Mouse (Mus musculus): ENCODE data around the gene Cnpy3. TPM values are rescaled to one million over a fixed set of nuclear protein-coding genes. Genes with fewer than 3 reads are reported as not detected.
A peak's percentile ranks its signal among the peaks of the same experiment; 100 is the strongest.
"Not testable (repeated sequence)": the region's sequence is repeated elsewhere in the genome, so short reads cannot be mapped to it uniquely, and the experiment has no call there.

Gene Cnpy3
- polyA plus RNA-seq, 1 experiment from 2014 or later: 63.6 TPM

DNA sequence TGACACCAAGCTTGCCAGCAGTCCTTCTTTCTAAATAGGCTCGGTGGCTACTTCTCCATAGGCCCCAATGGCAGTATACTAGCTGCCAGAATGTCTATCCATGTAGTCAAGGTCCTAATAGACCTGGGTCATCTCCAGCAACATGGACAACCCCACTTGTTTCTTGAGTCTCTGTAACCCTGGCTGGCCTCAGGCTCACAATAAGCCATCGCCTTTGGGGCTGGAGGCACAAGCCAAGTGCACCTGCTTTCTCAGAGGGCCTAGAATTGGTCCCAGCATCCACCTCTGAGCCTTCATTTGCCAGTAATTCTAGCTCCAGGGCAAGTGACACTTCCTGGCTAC is 22.1 kb upstream of the Cnpy3 start:
- Histone ChIP-seq H3K27ac (no peak overlapping the region), H3K27me3 (ENCODE audit: low read depth, poor library complexity, severe bottlenecking) (no peaks in the 10 kb centered on the region), H3K36me3 (peaks cover 51% of the 10 kb centered on the region), H3K9me3 (replicated peaks) (no peaks in the 10 kb centered on the region), H3K4me3 (0 out of 2 replicates have a peak overlapping the region, but pooled peaks have one; percentile 14), H3K4me1 (peaks cover 27% of the 10 kb centered on the region)
- DNase-seq (ENCODE audit: low spot score): no peak
- 41% methylated on average over 2 of the region's 2 CpGs for WGBS

DNA sequence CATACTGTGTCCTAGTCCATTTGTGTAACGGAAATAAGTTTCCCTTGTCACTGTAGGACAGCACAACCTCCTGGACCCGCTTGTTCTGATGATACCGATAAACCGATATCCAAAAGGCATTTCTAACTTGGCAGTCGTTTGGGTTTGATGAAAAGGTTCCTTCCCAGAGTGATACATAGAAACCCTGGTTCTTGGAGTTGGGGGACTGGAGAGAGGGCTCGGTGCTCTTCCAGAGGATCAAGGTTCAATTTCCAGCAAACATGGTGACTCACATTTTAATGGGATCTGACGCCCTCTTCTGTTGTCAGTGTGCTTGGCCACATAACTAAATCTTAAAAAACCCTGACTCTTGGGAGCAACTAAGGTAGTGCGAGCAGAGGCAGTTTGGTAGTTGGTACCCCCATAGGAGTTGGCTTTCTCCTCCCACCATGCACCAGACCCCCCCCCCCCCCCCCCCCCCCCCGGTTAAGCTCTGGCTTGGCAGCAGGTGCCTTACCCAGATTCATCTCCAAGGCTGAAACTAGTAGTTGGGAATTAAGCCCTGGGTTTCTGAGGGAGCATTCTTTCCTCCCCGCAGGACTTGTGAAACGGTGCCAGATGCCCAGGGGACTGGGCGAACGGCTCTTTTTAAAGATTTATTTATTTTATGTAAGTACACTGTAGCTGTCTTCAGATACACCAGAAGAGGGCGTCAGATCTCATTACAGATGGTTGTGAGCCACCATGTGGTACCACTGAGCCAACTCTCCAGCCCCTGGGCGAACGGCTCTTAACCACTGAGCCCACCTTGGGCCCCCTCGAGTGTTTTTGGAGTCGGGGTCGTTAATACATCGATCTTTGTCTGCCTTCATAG is 21.5 kb upstream of the Cnpy3 start:
- 9% methylated on average over 20 of the region's 20 CpGs for WGBS

DNA sequence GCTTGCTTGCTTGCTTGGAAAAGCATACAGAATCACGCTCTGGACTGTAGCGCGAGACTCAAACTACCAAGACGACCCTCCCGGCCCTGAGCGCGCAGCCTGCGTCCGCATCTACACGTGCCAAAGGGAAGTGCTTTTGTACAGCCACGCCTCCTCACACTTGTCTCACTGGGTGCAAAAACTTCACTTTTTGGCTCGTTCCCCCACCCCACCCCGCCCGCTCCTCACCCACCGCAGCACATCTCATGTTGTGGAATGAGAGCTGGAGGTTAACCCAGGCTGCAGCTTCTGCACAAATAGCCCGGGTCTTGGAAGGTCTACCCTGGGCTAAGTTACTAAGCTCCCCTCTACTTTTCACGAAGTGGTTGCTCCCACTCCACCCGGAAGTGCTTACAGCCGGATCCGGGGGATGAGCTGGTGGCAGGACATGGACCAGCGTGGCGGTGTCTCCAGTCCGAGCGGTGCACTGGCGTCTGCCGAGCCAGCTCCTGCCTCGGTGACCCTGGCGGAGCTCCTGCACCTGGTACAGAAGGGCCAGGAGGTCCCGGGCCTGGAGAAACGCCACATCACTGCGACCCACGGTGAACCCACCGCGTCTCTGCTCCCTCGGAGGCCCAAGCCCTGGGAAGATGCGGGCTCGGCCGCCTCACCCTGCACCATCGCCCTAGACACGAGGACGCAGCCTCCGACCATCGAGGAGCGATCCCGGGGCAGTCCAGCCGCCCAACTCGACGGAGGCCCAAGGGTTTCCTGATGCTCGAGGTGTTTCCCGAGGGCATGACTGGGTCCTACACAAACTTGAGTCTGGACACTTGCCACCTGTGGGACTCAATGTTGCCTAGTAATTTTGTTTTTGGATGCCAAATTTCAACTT is 20.6 kb upstream of the Cnpy3 start, which contains the start of gene 2310039H08Rik:
TSS of gene 2310039H08Rik (plus strand) at position 232 of the 874 bp plus-strand sequence.
- H3K4me1 ChIP-seq: peaks cover 35% of the 10 kb centered on the region
- no peaks in the 10 kb centered on the region for H3K9me3 ChIP-seq (replicated peaks)
- H3K36me3 ChIP-seq: peaks cover 37% of the 10 kb centered on the region
- DNase-seq (ENCODE audit: low spot score): peak; percentile 87
- peak within 1 kb of the TSS; percentile 84 for H3K4me3 ChIP-seq
- H3K27ac ChIP-seq: peak within 1 kb of the TSS; percentile 87
- no peaks in the 10 kb centered on the region for H3K27me3 ChIP-seq (ENCODE audit: low read depth, poor library complexity, severe bottlenecking)
- under 1% methylated on average over 50 of the region's 50 CpGs for WGBS

More for the DNA sequence above, 21.5 kb upstream of the Cnpy3 start:
- peak overlapping the region; percentile 84 for H3K4me3 ChIP-seq
- H3K4me1 ChIP-seq: peaks cover 27% of the 10 kb centered on the region
- peak overlapping the region; percentile 87 for H3K27ac ChIP-seq
- H3K9me3 ChIP-seq (replicated peaks): no peaks in the 10 kb centered on the region
- peaks cover 45% of the 10 kb centered on the region for H3K36me3 ChIP-seq
- H3K27me3 ChIP-seq (ENCODE audit: low read depth, poor library complexity, severe bottlenecking): no peaks in the 10 kb centered on the region
- DNase-seq (ENCODE audit: low spot score): peak; percentile 40

DNA sequence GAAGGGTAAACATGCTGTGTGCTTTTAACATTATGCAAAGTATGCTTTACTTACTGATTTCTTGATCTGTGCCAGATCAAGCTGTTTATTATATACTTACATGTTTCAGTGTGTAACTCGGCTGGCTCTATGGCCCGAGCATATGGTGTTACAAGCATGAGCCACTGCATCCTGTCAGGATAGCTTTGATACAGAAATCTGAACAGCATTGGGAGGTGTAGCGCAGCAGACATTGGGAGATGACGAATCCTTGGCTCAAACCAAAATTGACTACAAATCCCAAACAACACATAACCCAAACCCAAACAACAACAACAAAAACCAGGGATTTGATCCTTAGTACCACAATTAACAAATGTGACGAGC is 20.0 kb upstream of the Cnpy3 start:
- peaks cover 36% of the 10 kb centered on the region for H3K4me1 ChIP-seq
- WGBS: 11% methylated on average over 5 of the region's 5 CpGs
- peak overlapping the region; percentile 84 for H3K4me3 ChIP-seq
- no peaks in the 10 kb centered on the region for H3K27me3 ChIP-seq (ENCODE audit: low read depth, poor library complexity, severe bottlenecking)
- peaks cover 31% of the 10 kb centered on the region for H3K36me3 ChIP-seq
- H3K27ac ChIP-seq: peak overlapping the region; percentile 87
- no peak for DNase-seq (ENCODE audit: low spot score)
- H3K9me3 ChIP-seq (replicated peaks): no peaks in the 10 kb centered on the region

DNA sequence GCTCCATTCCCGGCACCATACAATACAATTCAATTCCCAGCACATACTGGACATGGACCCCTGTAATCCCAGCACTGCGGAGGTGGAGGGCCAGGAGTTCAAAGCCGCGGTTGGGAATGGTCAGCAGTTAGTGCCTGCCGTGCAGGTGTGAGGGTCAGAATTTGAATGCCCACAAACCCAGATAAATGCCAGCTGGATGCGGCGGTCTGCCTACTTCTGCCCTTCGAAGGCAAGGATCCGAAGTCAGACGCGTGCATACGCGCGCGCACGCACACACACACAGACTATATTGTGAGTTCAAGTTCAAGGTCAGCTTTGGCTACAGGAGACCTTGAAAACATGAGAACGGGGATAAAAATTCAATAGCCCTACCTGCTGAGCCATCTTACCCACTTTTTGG is 19.6 kb upstream of the Cnpy3 start:
- WGBS: 62% methylated on average over 17 of the region's 17 CpGs
- DNase-seq (ENCODE audit: low spot score): no peak
- Histone ChIP-seq H3K36me3 (peaks cover 27% of the 10 kb centered on the region), H3K4me1 (peaks cover 36% of the 10 kb centered on the region), H3K27ac (peak overlapping the region; percentile 87; the same call in 1 of the 2 replicates), H3K9me3 (replicated peaks) (no peaks in the 10 kb centered on the region), H3K4me3 (peak overlapping the region; percentile 84), H3K27me3 (ENCODE audit: low read depth, poor library complexity, severe bottlenecking) (no peaks in the 10 kb centered on the region)

DNA sequence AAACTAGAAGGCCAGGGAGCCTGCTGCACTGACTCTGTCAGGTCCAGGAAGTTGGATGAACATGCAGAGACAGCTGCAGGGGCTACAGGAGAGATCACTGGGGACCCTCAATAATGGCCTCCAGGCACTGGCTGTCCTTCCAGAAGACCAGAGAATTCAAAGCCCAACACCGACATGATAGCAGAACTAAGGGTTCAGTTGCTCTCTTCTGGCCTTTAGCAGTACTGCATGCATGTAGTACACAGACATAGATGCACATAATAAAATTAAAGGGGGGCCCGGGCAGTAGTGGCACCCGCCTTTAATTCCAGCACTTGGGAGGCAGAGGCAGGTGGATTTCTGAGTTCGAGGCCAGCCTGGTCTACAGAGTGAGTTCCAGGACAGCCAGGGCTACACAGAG is 19.0 kb upstream of the Cnpy3 start:
- 88% methylated on average over 4 of the region's 4 CpGs for WGBS
- H3K4me3 ChIP-seq: no peak overlapping the region
- no peak for DNase-seq (ENCODE audit: low spot score)

DNA sequence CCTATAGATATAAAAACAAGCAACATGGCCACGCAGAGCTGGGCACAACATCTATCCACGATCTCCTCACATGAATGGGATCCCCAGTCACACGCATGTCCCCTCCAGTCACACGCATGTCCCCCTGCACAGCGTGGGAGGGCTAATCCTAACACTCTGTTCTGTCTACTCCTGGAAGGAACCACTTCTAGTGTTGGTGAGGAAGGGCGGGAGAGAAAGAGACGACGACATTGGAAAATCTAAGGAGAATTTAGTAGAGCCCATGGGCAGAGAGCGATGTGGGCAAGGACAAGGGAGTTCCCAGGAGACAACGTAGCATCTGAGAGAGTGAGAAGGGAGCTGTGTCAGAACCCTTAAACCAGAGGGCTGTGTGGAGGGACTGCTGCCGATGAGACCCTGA is 18.5 kb upstream of the Cnpy3 start:
- DNase-seq (ENCODE audit: low spot score): no peak
- Histone ChIP-seq H3K4me3 (no peak overlapping the region), H3K36me3 (peaks cover 17% of the 10 kb centered on the region), H3K27ac (no peak overlapping the region), H3K4me1 (peaks cover 36% of the 10 kb centered on the region), H3K9me3 (replicated peaks) (no peaks in the 10 kb centered on the region), H3K27me3 (ENCODE audit: low read depth, poor library complexity, severe bottlenecking) (no peaks in the 10 kb centered on the region)
- WGBS: 92% methylated on average over 11 of the region's 11 CpGs

More for the DNA sequence above, 19.0 kb upstream of the Cnpy3 start:
- Histone ChIP-seq H3K27ac (no peak overlapping the region), H3K27me3 (ENCODE audit: low read depth, poor library complexity, severe bottlenecking) (no peaks in the 10 kb centered on the region), H3K36me3 (peaks cover 21% of the 10 kb centered on the region), H3K9me3 (replicated peaks) (no peaks in the 10 kb centered on the region), H3K4me1 (peaks cover 36% of the 10 kb centered on the region)

DNA sequence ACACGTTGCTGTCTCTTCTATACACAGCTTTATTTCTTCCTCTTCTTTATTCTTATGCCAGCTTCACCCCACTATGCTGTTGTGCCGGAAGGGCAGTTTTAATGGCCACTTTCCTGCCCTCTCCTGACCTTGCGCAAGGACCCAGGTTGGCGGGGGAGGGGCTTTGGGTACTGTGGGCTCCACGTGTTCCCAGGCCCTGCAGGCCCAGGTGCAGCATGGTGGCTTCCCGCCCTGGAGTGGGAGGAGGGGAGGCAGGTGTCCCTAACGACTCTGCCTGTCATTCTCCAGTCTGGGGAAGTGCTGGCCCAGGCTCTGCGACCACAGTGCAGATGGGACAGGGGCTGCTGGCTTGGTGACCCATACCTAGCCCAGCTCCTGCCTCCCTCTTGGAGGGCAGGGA is 15.9 kb upstream of the Cnpy3 start:
- no peaks in the 10 kb centered on the region for H3K9me3 ChIP-seq (replicated peaks)
- peak overlapping the region; percentile 56 for H3K27ac ChIP-seq
- H3K4me1 ChIP-seq: peaks cover 24% of the 10 kb centered on the region
- no peaks in the 10 kb centered on the region for H3K36me3 ChIP-seq
- no peak for DNase-seq (ENCODE audit: low spot score)
- no peak overlapping the region for H3K4me3 ChIP-seq
- 48% methylated on average over 8 of the region's 8 CpGs for WGBS
- no peaks in the 10 kb centered on the region for H3K27me3 ChIP-seq (ENCODE audit: low read depth, poor library complexity, severe bottlenecking)

DNA sequence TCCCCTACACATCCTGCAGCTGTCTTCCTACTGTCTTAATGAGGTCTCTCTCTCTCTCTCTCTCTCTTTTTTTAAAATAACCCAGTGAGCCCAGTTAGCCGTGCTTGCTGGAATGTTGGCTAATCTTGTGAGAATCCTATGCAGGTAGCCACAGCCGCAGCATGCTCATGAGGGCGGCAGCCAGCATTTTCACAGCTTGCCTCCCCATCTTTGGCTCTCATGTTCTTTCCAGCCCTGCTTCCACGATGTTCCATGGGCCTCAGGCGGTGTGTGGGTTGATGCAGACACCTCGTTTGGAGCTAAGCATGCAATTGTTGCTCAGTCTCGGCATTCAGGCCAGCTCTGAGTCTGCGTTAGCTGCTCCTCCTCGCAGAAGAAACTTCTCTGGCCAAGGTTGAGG is 12.9 kb upstream of the Cnpy3 start:
- DNase-seq (ENCODE audit: low spot score); H3K27ac ChIP-seq; H3K4me3 ChIP-seq; H3K27me3 ChIP-seq (ENCODE audit: low read depth, poor library complexity, severe bottlenecking); H3K36me3 ChIP-seq; H3K9me3 ChIP-seq (replicated peaks): not testable (repeated sequence)
- WGBS: 71% methylated on average over 9 of the region's 9 CpGs
- peaks cover 15% of the 10 kb centered on the region for H3K4me1 ChIP-seq

DNA sequence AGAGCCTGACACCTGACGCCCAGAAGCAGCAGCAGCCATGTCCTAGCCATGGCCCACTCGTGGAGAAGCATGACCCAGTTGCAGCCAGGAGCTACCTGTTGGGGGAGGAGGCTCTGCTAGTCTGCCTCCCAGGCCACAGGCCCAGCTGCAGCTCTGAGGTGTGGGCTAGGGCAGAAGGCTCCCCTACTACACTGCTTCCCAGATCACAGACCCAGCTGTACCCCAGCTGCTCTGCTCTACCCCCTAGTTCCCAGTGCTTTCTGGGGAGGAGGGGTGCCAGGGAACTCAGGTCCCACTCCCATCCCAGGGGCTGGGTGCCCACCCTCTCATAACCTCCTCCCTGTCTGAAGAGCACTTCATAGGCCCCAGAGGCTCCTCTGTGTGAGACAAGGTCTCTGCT is 11.5 kb upstream of the Cnpy3 start, which contains the start of gene Ptcra:
TSS of gene Ptcra (minus strand) at position 169 of the 400 bp plus-strand sequence.
- H3K36me3 ChIP-seq: no peaks in the 10 kb centered on the region
- H3K27ac ChIP-seq: no peak within 1 kb of the TSS
- DNase-seq (ENCODE audit: low spot score): no peak
- H3K4me3 ChIP-seq: no peak within 1 kb of the TSS
- no peaks in the 10 kb centered on the region for H3K27me3 ChIP-seq (ENCODE audit: low read depth, poor library complexity, severe bottlenecking)
- H3K4me1 ChIP-seq: peaks cover 9% of the 10 kb centered on the region
- no peaks in the 10 kb centered on the region for H3K9me3 ChIP-seq (replicated peaks)
- 48% methylated on average over 2 of the region's 2 CpGs for WGBS

DNA sequence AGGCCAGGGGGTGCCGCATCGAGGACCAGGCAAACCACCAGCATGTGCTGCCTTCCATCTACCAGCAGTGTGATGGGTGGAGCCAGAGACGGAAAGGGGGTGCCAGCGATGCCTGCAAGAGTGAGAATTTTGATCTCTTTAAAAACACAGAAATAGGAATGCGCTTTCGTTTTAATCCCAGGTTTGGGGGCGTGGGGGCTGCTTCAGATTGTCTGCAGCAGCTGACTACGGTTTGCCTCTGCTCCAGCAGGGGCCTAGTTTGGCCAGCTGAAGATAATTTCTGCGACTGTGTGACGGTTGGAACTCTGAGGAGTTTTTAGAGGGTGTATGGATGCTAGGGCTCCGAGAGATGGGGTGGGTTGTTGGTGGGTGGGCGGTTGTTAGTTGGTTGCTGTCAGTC is 6.7 kb upstream of the Cnpy3 start:
- Histone ChIP-seq H3K4me3 (no peak overlapping the region), H3K4me1 (peaks cover 15% of the 10 kb centered on the region), H3K36me3 (no peaks in the 10 kb centered on the region), H3K9me3 (replicated peaks) (no peaks in the 10 kb centered on the region), H3K27ac (no peak overlapping the region), H3K27me3 (ENCODE audit: low read depth, poor library complexity, severe bottlenecking) (no peaks in the 10 kb centered on the region)
- DNase-seq (ENCODE audit: low spot score): no peak
- 88% methylated on average over 12 of the region's 12 CpGs for WGBS

DNA sequence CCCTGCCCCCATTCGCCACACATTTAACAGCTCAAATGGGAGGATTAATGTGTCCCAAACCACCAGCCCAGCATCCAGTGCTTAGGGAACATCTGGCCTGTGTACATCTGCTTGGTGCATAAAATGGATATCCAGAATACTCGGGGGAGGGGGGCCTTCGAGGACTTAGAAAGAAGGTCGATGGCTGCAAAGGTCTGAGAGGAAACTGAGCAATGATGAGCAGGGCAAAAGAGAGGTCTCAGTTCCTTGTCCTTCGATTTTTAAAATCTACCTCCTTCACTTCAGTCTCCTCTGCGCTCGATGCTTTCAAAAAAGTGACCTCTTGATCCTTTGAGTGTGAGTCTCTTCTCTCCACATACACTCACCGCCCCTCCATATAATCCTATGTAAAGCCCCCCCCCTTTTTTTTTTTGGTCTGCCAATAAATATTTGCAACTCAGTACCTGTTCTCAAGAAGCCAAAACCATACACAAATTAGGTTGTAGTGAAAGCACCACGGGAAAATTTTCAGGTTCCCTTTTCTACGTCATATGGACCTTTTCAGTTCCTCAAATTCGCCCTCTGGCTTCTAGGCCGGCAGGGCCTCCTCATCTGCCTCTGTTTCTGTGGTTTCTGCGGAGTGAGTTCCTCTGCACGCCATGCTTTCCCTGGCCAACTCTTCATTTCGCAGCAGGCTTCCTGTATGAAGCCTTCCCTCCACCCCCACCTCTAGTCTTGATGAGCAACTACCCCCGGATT is 789 bp downstream of the Cnpy3 start:
- peak overlapping the region; percentile 90 for H3K27ac ChIP-seq
- no peak for DNase-seq (ENCODE audit: low spot score)
- peaks cover 31% of the 10 kb centered on the region for H3K36me3 ChIP-seq
- WGBS: 33% methylated on average over 16 of the region's 16 CpGs
- no peaks in the 10 kb centered on the region for H3K9me3 ChIP-seq (replicated peaks)
- peak overlapping the region; percentile 82 for H3K4me3 ChIP-seq
- H3K27me3 ChIP-seq (ENCODE audit: low read depth, poor library complexity, severe bottlenecking): no peaks in the 10 kb centered on the region
- peaks cover 18% of the 10 kb centered on the region for H3K4me1 ChIP-seq
